Mouse (Mus musculus) large intestine, adult 2 months (tissue): ENCODE results near the gene Afg1l. TPM values are rescaled to one million over a fixed set of nuclear protein-coding genes. Genes with fewer than 3 reads are reported as not detected.

Experiments
- DNase-seq: peaks from one replicate; pipeline ENCODE4 v3.0.0-alpha.2; 2012; ENCODE audit warnings: low read depth, low spot score
- WGBS: fragments of 180-500 bp; shearing (Covaris S2); methylation state at CpG from one replicate; pipeline ENCODE4 v1.1.7; 2018; 5-methylcytosine and 5-hydroxymethylcytosine counted together
- polyA plus RNA-seq: library from polyadenylated mRNA; depleted of rRNA; stranded (reverse); fragments of >200 nt; gene quantifications from 2 replicates; pipeline ENCODE4 v1.2.3, GENCODE M21; 2012

Afg1l gene
- polyA plus RNA-seq, 1 experiment, result 7.3 TPM

- no peak for DNase-seq
- WGBS, result 17% methylated on average over 20 of the region's 20 CpGs
Observed at GRCm38 (mm10) chr10:42307980-42308686, 170.2 kb downstream of the Afg1l start.

- WGBS, result 88% methylated on average over 8 of the region's 8 CpGs
- no peak for DNase-seq
Observed at GRCm38 (mm10) chr10:42306422-42306821, 171.9 kb downstream of the Afg1l start.

- no peak for DNase-seq
- WGBS, result 26% methylated on average over 4 of the region's 4 CpGs
Observed at GRCm38 (mm10) chr10:42300805-42301204, 177.6 kb downstream of the Afg1l start.

GRCm38 (mm10) chr10:42299967-42300366, 178.4 kb downstream of the Afg1l start:
- WGBS, result 17% methylated on average over 7 of the region's 7 CpGs
- DNase-seq, result no peak

GRCm38 (mm10) chr10:42299426-42299825, 178.9 kb downstream of the Afg1l start:
- WGBS, result 72% methylated on average over 6 of the region's 6 CpGs
- no peak for DNase-seq

- 91% methylated on average over 1 of the region's 1 CpGs for WGBS
- DNase-seq, result no peak
Observed at GRCm38 (mm10) chr10:42297954-42298353, 180.4 kb downstream of the Afg1l start.

GRCm38 (mm10) chr10:42297109-42297508, 181.3 kb downstream of the Afg1l start:
- DNase-seq, result no peak
- WGBS, result 72% methylated on average over 2 of the region's 2 CpGs

GRCm38 (mm10) chr10:42296559-42296958, 181.8 kb downstream of the Afg1l start:
- 69% methylated on average over 4 of the region's 4 CpGs for WGBS
- DNase-seq, result no peak

- WGBS, result 0% methylated on average over 1 of the region's 1 CpGs
- no peak for DNase-seq
Observed at GRCm38 (mm10) chr10:42295028-42295427, 183.3 kb downstream of the Afg1l start.

- DNase-seq, result no peak
- WGBS, result 39% methylated on average over 2 of the region's 2 CpGs
Observed at GRCm38 (mm10) chr10:42294392-42294791, 184.0 kb downstream of the Afg1l start.

GRCm38 (mm10) chr10:42293877-42294276, 184.5 kb downstream of the Afg1l start:
- no peak for DNase-seq
- 49% methylated on average over 4 of the region's 4 CpGs for WGBS

GRCm38 (mm10) chr10:42291360-42291759, 187.0 kb downstream of the Afg1l start:
- 66% methylated on average over 5 of the region's 5 CpGs for WGBS
- DNase-seq, result no peak

GRCm38 (mm10) chr10:42287666-42288065, 190.7 kb downstream of the Afg1l start:
- 69% methylated on average over 1 of the region's 1 CpGs for WGBS
- DNase-seq, result no peak

- no peak for DNase-seq
- WGBS, result 2% methylated on average over 38 of the region's 38 CpGs
Observed at GRCm38 (mm10) chr10:42278307-42278850, 200.0 kb downstream of the Afg1l start.

- under 1% methylated on average over 78 of the region's 78 CpGs for WGBS
- DNase-seq, result peak; percentile 91
Observed at GRCm38 (mm10) chr10:42277476-42278306, 200.7 kb downstream of the Afg1l start.

- WGBS, result under 1% methylated on average over 88 of the region's 88 CpGs
- DNase-seq, result peak; percentile 67
Observed at GRCm38 (mm10) chr10:42276507-42277345, 201.6 kb downstream of the Afg1l start, which contains the start of gene Foxo3. Foxo3 (minus strand) TSS chr10:42276755.

GRCm38 (mm10) chr10:42275871-42276501, 202.4 kb downstream of the Afg1l start:
- under 1% methylated on average over 40 of the region's 40 CpGs for WGBS
- no peak for DNase-seq

GRCm38 (mm10) chr10:42275401-42275870, 202.9 kb downstream of the Afg1l start:
- WGBS, result under 1% methylated on average over 52 of the region's 54 CpGs
- DNase-seq, result no peak
